Mouse (Mus musculus) bone marrow, adult 2 months (tissue): Measurements from ENCODE around the gene Col6a1.

ENCODE experiments used
- CTCF ChIP-seq: fragments of 200-500 bp; IDR thresholded peaks from 2 replicates; pipeline ENCODE4 v1.5.1; 2011; ENCODE audit warnings: low read length, control low read depth; ENCODE audit not compliant: control insufficient read depth, insufficient read depth
- POLR2A ChIP-seq: fragments of 200-500 bp; IDR thresholded peaks from 2 replicates; pipeline ENCODE4 v1.6.1; 2011; ENCODE audit warnings: low read depth, mild to moderate bottlenecking, control low read depth, low read length, borderline replicate concordance; ENCODE audit not compliant: control insufficient read depth

- TF ChIP-seq CTCF, result no peak
- no peak for TF ChIP-seq POLR2A
Measured at GRCm38 (mm10) chr10:76759878-76760277, 33.9 kb upstream of the Col6a1 start.
